Mouse (Mus musculus) embryonic facial prominence, embryonic 11.5 days (tissue): ENCODE results near the gene Pbxip1. TPM values are rescaled to one million over a fixed set of nuclear protein-coding genes. Genes with fewer than 3 reads are reported as not detected.
A peak's percentile ranks its signal among the peaks of the same experiment; 100 is the strongest.

Experiments used
- ATAC-seq: fragments of 200-750 bp; cut with Nextera tagmentation; replicated peaks from 2 replicates; pipeline ENCODE4 v1.8.0; 2017; ENCODE audit warnings: low read depth; ENCODE audit not compliant: insufficient number of reproducible peaks, low FRiP score, low TSS enrichment
- DNase-seq: peaks from one replicate; pipeline ENCODE4 v3.0.0-alpha.2; 2015; ENCODE audit warnings: low spot score
- H3K27ac ChIP-seq: fragments of 300-500 bp; sonication (generic); replicated peaks from 2 replicates; pipeline ENCODE4 v1.5.1; 2014; ENCODE audit warnings: mild to moderate bottlenecking, low read depth, low read length, control low read depth
- H3K27me3 ChIP-seq: fragments of 300-500 bp; sonication (generic); 2 replicates; pipeline ENCODE4 v1.6.1; 2014; ENCODE audit warnings: mild to moderate bottlenecking, low read length, moderate library complexity, mixed read lengths; ENCODE audit not compliant: control insufficient read depth, insufficient read depth
- H3K36me3 ChIP-seq: fragments of 300-500 bp; sonication (generic); replicated peaks from 2 replicates; pipeline ENCODE4 v1.6.1; 2014; ENCODE audit warnings: low read depth, mild to moderate bottlenecking, low read length, moderate library complexity, mixed read lengths; ENCODE audit not compliant: control insufficient read depth, insufficient read depth
- H3K4me1 ChIP-seq: fragments of 300-500 bp; sonication (generic); 2 replicates; pipeline ENCODE4 v1.6.1; 2014; ENCODE audit warnings: low read length, mixed read lengths; ENCODE audit not compliant: control insufficient read depth, insufficient read depth
- H3K4me2 ChIP-seq: fragments of 300-500 bp; sonication (generic); 2 replicates; pipeline ENCODE4 v1.6.1; 2014; ENCODE audit warnings: low read depth, mild to moderate bottlenecking, control low read depth, low read length, moderate library complexity
- H3K4me3 ChIP-seq: fragments of 300-500 bp; sonication (generic); 2 replicates; pipeline ENCODE4 v1.5.1; 2014; ENCODE audit warnings: low read depth, low read length, control low read depth
- H3K9ac ChIP-seq: fragments of 300-500 bp; sonication (generic); replicated peaks from 2 replicates; pipeline ENCODE4 v1.6.1; 2014; ENCODE audit warnings: mild to moderate bottlenecking, control low read depth, low read length
- H3K9me3 ChIP-seq: fragments of 300-500 bp; sonication (generic); replicated peaks from 2 replicates; pipeline ENCODE4 v1.6.1; 2016; ENCODE audit warnings: mild to moderate bottlenecking, low read length, inconsistent platforms, mixed read lengths; ENCODE audit not compliant: control insufficient read depth
- WGBS: fragments of 180-500 bp; shearing (Covaris S2); extraction: QIAGEN DNeasy Blood & Tissue Kit; methylation state at CpG from one replicate; pipeline ENCODE4 v1.1.7; 2014; 5-methylcytosine and 5-hydroxymethylcytosine counted together
- polyA plus RNA-seq: library from polyadenylated mRNA; unstranded; fragments of >200 nt; fragmentation: Nextera tagmentation; extraction: Ambion mirVana; gene quantifications from 2 replicates; pipeline ENCODE4 v1.2.1, GENCODE M21; 2014

Pbxip1 gene
- polyA plus RNA-seq, result 9.1 and 10.8 TPM in 2 replicates

DNA sequence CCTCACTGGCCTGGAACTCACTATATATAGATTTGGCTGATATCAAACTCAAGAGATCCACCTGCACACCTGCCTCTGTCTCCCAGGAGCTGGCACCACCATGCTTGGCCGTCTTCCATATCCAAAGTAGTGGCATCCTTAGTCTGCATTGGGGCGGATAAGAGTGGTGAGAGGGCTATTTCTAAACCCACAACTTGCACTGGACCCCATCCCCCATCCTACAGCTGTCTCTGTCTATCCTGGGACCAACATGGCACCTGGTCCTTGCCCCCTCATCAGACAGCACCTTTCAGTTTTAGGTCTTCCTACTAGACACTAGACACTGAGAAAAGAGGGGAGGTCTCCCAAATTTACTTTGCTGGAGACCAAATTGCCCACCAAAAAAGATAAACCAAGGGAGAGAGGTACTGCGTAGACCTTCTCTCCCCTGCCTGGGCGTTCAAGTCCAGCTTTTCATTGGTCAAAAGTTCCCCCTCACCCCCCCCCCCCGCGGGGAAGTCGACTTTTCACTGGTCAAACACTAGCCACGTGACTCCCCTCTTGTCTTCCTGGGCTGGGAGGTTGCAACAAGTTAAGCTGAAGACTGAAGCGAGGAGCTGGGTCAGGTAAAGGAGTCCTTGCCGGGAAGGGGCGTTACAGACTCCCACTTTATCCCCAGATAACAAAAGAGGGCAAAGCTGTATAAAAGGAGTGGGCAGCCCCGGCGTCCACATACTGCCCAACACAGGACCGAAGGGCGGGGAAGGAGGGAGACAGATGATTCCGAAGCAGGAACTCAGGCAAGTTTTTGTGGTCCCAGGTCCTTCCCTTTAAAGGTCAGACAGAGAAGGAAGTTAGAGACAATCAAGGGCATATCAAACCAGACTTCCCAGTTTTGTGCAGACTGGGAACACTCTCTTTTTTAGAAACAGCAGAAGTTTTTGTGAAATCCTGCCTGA is at the start of gene Pbxip1:
Gene Pbxip1, plus strand, starts transcription at position 531 of the 938 bp plus-strand sequence.
- 5% methylated on average over 16 of the region's 16 CpGs for WGBS
- peak within 1 kb of the TSS; percentile 69 for H3K9ac ChIP-seq
- no peaks in the 10 kb centered on the region; the same call in 1 of the 2 replicates for H3K4me1 ChIP-seq
- DNase-seq, result peak; percentile 89
- no peaks in the 10 kb centered on the region for H3K27me3 ChIP-seq
- H3K4me3 ChIP-seq, result peak within 1 kb of the TSS; percentile 51
- H3K4me2 ChIP-seq, result peak within 1 kb of the TSS; percentile 67
- peaks cover 7% of the 10 kb centered on the region for H3K36me3 ChIP-seq
- ATAC-seq, result peak; percentile 73
- H3K27ac ChIP-seq, result peak within 1 kb of the TSS; percentile 47
- H3K9me3 ChIP-seq, result no peaks in the 10 kb centered on the region

DNA sequence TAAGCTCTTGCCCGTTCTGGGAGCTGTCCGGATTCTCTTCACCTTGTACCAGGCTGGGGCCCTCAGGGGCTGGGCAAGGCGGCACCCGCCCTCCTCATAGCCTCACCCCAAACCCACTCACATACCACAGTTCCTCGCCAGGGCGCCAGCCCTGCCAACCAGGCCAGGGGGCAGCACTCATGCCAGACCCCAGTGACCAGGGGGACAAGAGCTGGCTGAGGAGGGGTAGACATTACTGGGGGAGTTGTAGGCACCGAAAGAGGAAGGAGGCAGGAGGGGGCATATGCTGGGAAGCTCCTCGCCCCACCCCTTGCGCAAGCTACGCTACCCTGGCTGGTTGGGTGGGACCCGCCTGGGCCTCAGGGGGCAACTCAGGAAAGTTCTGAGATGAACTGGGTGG is 48.9 kb upstream of the Pbxip1 start:
- Histone ChIP-seq H3K27me3 (peaks cover 16% of the 10 kb centered on the region), H3K4me3 (no peak overlapping the region), H3K36me3 (no peaks in the 10 kb centered on the region), H3K9ac (no peak overlapping the region), H3K9me3 (no peaks in the 10 kb centered on the region), H3K4me2 (no peak overlapping the region; the same call in 1 of the 2 replicates), H3K27ac (no peak overlapping the region), H3K4me1 (peaks cover 14% of the 10 kb centered on the region)
- 72% methylated on average over 11 of the region's 11 CpGs for WGBS
- DNase-seq, result no peak
- ATAC-seq, result no peak

DNA sequence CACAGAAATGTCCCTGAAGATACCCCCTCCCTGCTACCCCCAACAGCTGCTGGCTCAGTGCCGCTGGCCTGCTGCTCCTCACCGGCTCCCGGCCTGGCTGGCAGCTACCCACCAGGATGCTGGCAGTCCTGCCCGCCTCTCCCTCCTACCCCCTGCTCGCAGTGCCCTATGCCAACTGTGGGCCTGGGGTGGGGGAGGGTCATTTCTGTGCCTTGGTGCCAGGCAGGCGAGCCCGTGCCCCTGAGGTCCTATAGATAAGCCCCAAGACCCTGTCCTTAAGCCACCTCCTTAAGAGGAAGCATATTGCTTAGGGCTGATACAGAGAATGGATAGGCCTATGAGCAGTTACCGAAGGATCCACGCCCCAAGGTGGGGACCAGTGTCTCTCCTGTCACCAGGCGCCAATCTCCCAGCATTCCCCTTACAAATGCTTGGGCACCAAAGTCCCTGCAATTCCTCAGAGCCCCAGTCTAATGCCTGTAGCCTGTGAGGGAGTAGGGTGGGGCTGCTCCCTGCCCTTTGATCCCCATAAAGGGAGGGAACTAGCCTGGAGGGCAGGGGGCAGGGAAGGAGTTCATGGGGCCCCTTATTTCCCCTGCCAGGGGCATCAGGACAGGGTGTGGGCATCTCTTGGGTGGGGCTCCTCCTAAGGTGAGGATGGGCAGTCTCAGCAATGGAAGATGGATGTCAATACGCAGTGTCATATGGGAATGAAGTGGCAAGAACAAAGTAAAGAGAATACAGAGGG is 48.2 kb upstream of the Pbxip1 start:
- Histone ChIP-seq H3K4me2 (no peak overlapping the region), H3K4me1 (peaks cover 15% of the 10 kb centered on the region), H3K9ac (no peak overlapping the region), H3K36me3 (no peaks in the 10 kb centered on the region), H3K9me3 (no peaks in the 10 kb centered on the region), H3K4me3 (no peak overlapping the region), H3K27ac (no peak overlapping the region), H3K27me3 (peaks cover 20% of the 10 kb centered on the region)
- ATAC-seq (no peak), DNase-seq (no peak)
- 75% methylated on average over 11 of the region's 11 CpGs for WGBS

DNA sequence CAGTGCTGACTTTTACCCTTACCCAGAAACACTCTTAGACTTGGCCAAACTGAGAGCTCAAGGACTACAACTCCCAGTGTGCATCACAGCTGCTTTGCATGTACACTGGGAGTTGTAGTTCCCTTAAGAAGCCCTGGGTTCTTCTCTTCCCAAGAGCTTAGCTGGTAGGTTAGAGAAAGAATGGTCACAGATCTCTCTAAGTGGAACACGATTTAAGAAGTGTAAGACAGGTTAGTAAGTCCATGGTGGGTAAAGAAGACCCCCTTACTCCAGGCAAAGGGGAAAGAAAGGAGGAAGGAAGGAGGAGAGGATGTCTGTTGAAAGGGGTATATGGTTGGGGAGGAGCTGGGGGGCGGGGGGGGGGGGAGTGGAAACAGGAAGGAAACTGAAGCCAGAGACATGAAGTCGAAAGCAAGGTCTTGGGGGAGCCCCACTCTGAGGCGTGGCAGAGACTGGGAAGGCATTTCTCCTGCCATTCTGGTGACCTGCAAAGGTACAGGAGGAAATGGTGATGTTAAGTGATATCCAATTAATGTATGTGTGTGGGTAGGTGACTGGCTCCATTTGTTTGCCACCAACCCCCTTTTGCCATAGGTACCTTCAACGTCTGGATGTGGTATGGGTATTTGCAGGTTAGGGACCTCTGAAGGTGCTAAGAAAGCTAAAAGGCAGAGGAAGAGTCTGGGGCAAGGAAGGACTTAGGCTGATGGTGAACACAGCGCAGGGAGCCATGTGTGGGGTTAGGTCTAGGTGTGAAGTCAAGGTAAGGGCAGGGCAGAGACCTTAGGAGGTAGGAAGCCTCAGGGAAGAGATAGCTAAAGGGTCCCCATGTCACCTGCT is 47.4 kb upstream of the Pbxip1 start:
- H3K4me2 ChIP-seq, result no peak overlapping the region
- ATAC-seq (no peak), DNase-seq (peak; percentile 68)
- H3K27me3 ChIP-seq, result peaks cover 20% of the 10 kb centered on the region
- peaks cover 15% of the 10 kb centered on the region for H3K4me1 ChIP-seq
- H3K36me3 ChIP-seq, result no peaks in the 10 kb centered on the region
- H3K4me3 ChIP-seq, result no peak overlapping the region
- H3K9me3 ChIP-seq, result no peaks in the 10 kb centered on the region
- no peak overlapping the region for H3K27ac ChIP-seq
- WGBS, result 56% methylated on average over 6 of the region's 6 CpGs
- no peak overlapping the region for H3K9ac ChIP-seq

DNA sequence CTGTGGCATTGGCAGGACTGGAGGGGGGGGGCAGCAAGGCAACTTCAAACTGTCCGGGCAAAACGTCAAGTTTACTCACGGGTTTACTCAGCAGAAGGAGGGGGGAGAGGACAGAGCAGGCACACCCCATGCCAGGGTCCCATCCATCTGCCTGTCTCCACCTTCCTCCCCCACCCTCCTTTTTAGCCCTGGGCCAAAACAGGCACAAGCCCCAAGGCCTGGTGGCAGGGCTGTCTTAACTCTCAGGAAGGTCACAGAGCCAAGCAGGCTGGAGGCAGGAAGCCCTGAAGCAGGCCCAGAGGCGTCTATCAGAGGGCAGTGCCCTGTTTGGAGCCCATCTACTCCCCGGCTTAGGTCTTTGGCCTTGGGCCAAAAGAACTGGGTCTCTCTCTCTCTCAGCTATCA is 46.4 kb upstream of the Pbxip1 start:
- ATAC-seq (no peak), DNase-seq (no peak)
- Histone ChIP-seq H3K27ac (no peak overlapping the region), H3K4me2 (no peak overlapping the region), H3K9ac (no peak overlapping the region), H3K27me3 (peaks cover 20% of the 10 kb centered on the region), H3K9me3 (no peaks in the 10 kb centered on the region), H3K4me3 (no peak overlapping the region), H3K36me3 (no peaks in the 10 kb centered on the region), H3K4me1 (peaks cover 15% of the 10 kb centered on the region)
- WGBS, result 61% methylated on average over 5 of the region's 5 CpGs

DNA sequence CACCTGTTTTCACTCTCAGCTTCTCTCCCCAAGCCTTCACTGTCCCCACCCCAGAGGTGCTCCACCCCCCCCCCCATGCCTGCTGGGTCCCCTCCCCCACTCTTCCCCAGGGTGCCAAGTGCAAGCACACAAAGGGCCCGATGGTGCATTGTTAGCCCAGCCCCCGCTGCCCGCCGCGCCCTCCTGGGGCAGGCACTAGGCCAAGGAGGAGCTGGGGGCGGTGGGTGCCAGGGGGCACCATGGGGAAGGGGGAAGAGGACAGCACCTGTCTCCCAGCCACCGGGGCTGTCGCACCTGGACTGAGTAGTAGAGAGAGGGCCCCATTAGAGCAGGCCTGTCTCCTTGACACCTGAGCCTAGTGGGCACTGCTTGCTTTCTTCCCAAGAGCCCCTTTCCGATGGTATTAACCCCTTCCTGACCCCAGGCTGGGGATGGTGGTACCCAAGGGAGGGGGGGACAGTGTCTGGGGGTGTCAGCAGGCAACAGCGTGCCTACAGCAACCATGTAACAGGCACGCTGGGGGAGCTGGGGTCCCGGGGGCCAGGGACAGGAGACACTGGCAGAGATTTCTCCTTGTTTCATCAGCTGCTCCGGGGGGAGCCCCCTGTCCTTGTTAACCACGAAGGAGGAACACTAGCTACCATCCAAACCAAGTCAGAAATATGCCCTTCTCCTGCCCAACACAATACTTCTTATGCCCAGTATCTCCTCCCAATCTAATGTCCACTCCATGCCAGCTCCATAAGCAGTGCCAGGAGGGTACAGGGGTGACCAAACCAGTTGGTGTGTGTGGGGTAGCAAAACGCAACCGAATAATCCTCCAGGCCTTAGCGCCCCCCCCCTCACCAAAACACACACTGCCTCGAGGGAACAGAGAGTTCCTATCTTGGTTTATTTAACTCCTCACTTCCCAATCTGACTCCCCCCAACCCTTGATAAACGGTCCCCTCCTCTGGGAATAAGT is 45.5 kb upstream of the Pbxip1 start:
- Histone ChIP-seq H3K36me3 (no peaks in the 10 kb centered on the region), H3K4me1 (peaks cover 18% of the 10 kb centered on the region), H3K4me3 (peak overlapping the region; percentile 43), H3K27ac (no peak overlapping the region), H3K9ac (peak overlapping the region; percentile 56), H3K4me2 (peak overlapping the region; percentile 83), H3K27me3 (peaks cover 20% of the 10 kb centered on the region), H3K9me3 (no peaks in the 10 kb centered on the region)
- DNase-seq, result no peak
- 10% methylated on average over 19 of the region's 19 CpGs for WGBS
- no peak for ATAC-seq
